Mouse (Mus musculus) hindbrain, embryonic 14.5 days (tissue): Measurements from ENCODE around the gene Ppp1ca. TPM values are rescaled to one million over a fixed set of nuclear protein-coding genes. Genes with fewer than 3 reads are reported as not detected.
A peak's percentile ranks its signal among the peaks of the same experiment; 100 is the strongest.

Experiments
- ATAC-seq: fragments of 200-750 bp; cut with Nextera tagmentation; 2 replicates; pipeline ENCODE4 v1.8.0; 2017; ENCODE audit warnings: moderate number of reproducible peaks, mild to moderate bottlenecking, moderate TSS enrichment, moderate library complexity; ENCODE audit not compliant: low FRiP score
- DNase-seq: peaks from one replicate; pipeline ENCODE4 v3.0.0-alpha.2; 2015; ENCODE audit warnings: low spot score
- H3K27ac ChIP-seq: fragments of 300-500 bp; sonication (generic); 2 replicates; pipeline ENCODE4 v1.5.1; 2014; ENCODE audit warnings: mild to moderate bottlenecking, moderate library complexity
- H3K27me3 ChIP-seq: fragments of 300-500 bp; sonication (generic); 2 replicates; pipeline ENCODE4 v1.6.1; 2014; ENCODE audit warnings: mild to moderate bottlenecking, low read length, mixed read lengths; ENCODE audit not compliant: control insufficient read depth, insufficient read depth
- H3K36me3 ChIP-seq: fragments of 300-500 bp; sonication (generic); replicated peaks from 2 replicates; pipeline ENCODE4 v1.6.1; 2014; ENCODE audit not compliant: control insufficient read depth, insufficient read depth
- H3K4me1 ChIP-seq: fragments of 300-500 bp; sonication (generic); replicated peaks from 2 replicates; pipeline ENCODE4 v1.6.1; 2014; ENCODE audit warnings: antibody characterized with exemption, low read length, mixed read lengths; ENCODE audit not compliant: control insufficient read depth, insufficient read depth
- H3K4me2 ChIP-seq: fragments of 300-500 bp; sonication (generic); replicated peaks from 2 replicates; pipeline ENCODE4 v1.6.1; 2014; ENCODE audit warnings: mild to moderate bottlenecking, moderate library complexity
- H3K4me3 ChIP-seq: fragments of 300-500 bp; sonication (generic); replicated peaks from 2 replicates; pipeline ENCODE4 v1.5.1; 2014; ENCODE audit warnings: mild to moderate bottlenecking, low read length
- H3K9ac ChIP-seq: fragments of 300-500 bp; sonication (generic); 2 replicates; pipeline ENCODE4 v1.6.1; 2014
- H3K9me3 ChIP-seq: fragments of 300-500 bp; sonication (generic); 2 replicates; pipeline ENCODE4 v1.6.1; 2016; ENCODE audit warnings: low read length; ENCODE audit not compliant: control insufficient read depth
- WGBS: fragments of 180-500 bp; shearing (Covaris S2); extraction: QIAGEN DNeasy Blood & Tissue Kit; methylation state at CpG from one replicate; pipeline ENCODE4 v1.1.7; 2014; 5-methylcytosine and 5-hydroxymethylcytosine counted together
- microRNA-seq: library from miRNA; unstranded; fragments of <30 nt; microRNA quantifications from one replicate; pipeline ENCODE4, GENCODE M21; 2016
- polyA plus RNA-seq: library from polyadenylated mRNA; unstranded; fragments of >200 nt; fragmentation: Nextera tagmentation; extraction: Ambion mirVana; gene quantifications from 2 replicates; pipeline ENCODE4 v1.2.1, GENCODE M21; 2014

Ppp1ca gene
- polyA plus RNA-seq, 1 experiment from 2014 or later = 581 TPM

DNA sequence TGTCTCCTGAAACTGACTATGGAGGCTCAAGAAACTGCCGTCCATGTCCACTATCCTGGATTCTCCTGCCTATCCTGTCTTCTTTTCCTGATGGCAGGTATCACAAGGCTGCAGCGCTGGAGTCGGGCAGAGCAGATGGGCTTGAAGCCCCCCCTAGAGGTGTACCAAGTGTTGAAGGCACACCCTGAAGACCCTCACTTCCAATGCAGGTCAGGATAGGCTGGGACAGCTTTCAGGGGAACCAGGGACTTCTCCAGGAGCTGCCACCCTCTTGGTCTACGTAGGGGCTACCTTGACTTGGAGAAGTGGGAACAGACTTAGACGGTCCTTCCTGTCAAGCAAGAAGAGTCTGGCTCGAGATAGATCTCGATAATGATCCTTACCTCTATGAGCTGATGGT lies 40.8 kb downstream of the Ppp1ca start:
- no peak for ATAC-seq
- Histone ChIP-seq H3K36me3 (no peaks in the 10 kb centered on the region), H3K9ac (peak overlapping the region; percentile 74; the same call in 1 of the 2 replicates), H3K9me3 (no peaks in the 10 kb centered on the region), H3K27ac (no peak overlapping the region), H3K4me3 (peak overlapping the region; percentile 48; the same call in 1 of the 2 replicates), H3K4me2 (peak overlapping the region; percentile 79), H3K4me1 (peaks cover 10% of the 10 kb centered on the region), H3K27me3 (peaks cover 13% of the 10 kb centered on the region)
- WGBS = 83% methylated on average over 7 of the region's 7 CpGs
- no peak for DNase-seq

GRCm38 (mm10) chr19:4234548-4234947 lies 42.7 kb downstream of the Ppp1ca start:
- H3K27ac ChIP-seq = no peak overlapping the region
- WGBS = 82% methylated on average over 4 of the region's 4 CpGs

DNA sequence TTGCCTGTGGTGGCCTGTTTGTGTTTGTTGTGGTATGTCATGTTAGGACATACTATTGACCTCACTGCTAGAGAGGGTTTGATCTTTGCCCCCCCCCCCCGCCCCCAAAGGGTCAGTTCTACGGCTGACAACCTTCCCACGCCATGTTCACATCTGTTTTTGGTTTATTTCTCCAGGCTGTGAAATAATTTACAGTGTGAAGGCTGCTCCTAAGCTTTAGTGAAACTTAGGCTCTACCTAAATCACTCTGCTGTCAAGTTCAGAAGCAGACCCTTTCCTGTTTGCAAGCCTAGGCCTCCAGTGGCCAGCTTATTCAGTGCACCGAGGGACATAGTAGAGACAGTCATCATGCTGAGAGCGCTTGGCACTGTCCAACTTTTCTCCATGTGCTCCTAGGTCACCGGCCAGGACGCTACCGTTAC lies 48.4 kb downstream of the Ppp1ca start:
- Histone ChIP-seq H3K27ac (no peak overlapping the region), H3K4me2 (no peak overlapping the region), H3K36me3 (no peaks in the 10 kb centered on the region), H3K9me3 (no peaks in the 10 kb centered on the region), H3K4me3 (no peak overlapping the region), H3K4me1 (no peaks in the 10 kb centered on the region), H3K27me3 (no peaks in the 10 kb centered on the region), H3K9ac (no peak overlapping the region)
- 81% methylated on average over 8 of the region's 8 CpGs for WGBS
- DNase-seq (no peak), ATAC-seq (no peak)

More at GRCm38 (mm10) chr19:4234548-4234947, 42.7 kb downstream of the Ppp1ca start:
- Histone ChIP-seq H3K4me3 (no peak overlapping the region), H3K27me3 (peaks cover 3% of the 10 kb centered on the region; the same call in 1 of the 2 replicates), H3K4me2 (no peak overlapping the region), H3K9me3 (no peaks in the 10 kb centered on the region), H3K36me3 (no peaks in the 10 kb centered on the region), H3K4me1 (peaks cover 10% of the 10 kb centered on the region), H3K9ac (no peak overlapping the region)
- no peak for ATAC-seq
- no peak for DNase-seq

DNA sequence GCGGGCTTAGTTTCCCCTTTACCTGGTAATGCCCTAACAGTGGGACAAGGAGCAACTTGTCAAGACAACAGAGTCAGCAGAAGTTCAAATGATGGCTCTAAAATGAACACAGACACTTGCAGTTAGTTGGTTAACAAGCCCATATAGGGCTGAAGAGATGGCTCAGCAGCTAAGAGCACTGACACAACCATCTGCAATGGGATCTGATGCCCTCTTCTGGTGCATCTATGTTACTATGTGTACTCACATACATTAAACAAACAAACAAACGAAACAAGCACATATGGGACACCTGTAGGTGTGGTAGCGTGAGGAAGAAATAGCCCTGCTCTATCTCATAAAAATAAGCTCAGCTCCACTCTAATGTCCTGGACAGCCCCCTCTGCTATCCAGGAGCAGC lies 50.6 kb downstream of the Ppp1ca start:
- H3K27ac ChIP-seq = no peak overlapping the region
- H3K9ac ChIP-seq = no peak overlapping the region
- no peak overlapping the region for H3K4me2 ChIP-seq
- no peaks in the 10 kb centered on the region for H3K36me3 ChIP-seq
- no peaks in the 10 kb centered on the region for H3K4me1 ChIP-seq
- no peak for ATAC-seq
- 73% methylated on average over 3 of the region's 3 CpGs for WGBS
- no peaks in the 10 kb centered on the region for H3K9me3 ChIP-seq
- H3K27me3 ChIP-seq = no peaks in the 10 kb centered on the region
- no peak overlapping the region for H3K4me3 ChIP-seq
- no peak for DNase-seq

DNA sequence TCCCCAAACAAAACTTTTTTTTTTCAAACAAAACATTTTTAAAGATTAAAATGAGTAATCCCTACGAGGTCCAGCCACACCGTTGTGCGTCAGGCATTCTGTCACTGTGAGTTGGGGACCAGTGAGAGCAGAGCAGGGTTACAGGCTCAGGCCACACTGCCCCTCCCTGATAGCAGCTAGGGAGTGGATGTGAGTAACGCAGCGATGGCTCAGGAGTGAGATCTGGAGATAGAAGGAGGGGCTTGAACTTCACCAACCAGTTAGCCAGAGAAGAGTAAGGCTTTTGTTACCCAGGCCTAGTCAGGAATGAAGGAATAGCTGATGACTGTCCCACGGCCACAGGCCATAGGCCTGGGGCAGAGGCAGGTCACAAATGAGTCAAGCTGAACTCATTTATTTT lies 52.9 kb downstream of the Ppp1ca start:
- H3K9me3 ChIP-seq = no peaks in the 10 kb centered on the region
- H3K27ac ChIP-seq = no peak overlapping the region
- no peaks in the 10 kb centered on the region for H3K4me1 ChIP-seq
- H3K27me3 ChIP-seq = no peaks in the 10 kb centered on the region
- WGBS = 86% methylated on average over 6 of the region's 6 CpGs
- DNase-seq (no peak), ATAC-seq (no peak)
- H3K9ac ChIP-seq = no peak overlapping the region
- no peaks in the 10 kb centered on the region for H3K36me3 ChIP-seq
- H3K4me2 ChIP-seq = no peak overlapping the region
- no peak overlapping the region for H3K4me3 ChIP-seq

Small RNA genes within 50 kb of the gene (microRNA-seq; reads per million reads assigned to microRNA genes)
- not detected for gene Gm26115

Other genes starting within 250 kb of the Ppp1ca start
- gene Aldh3b3, start 233.4 kb upstream of the Ppp1ca start, polyA plus RNA-seq = not detected in 2 replicates
- 0.13 and 0.32 TPM in 2 replicates for gene Aldh3b2, start 219.7 kb upstream of the Ppp1ca start, polyA plus RNA-seq
- gene Acy3, start 205.5 kb upstream of the Ppp1ca start, polyA plus RNA-seq = 2.1 and 3.6 TPM in 2 replicates
- 0.46 TPM in 2 replicates for gene Tbx10, start 199.3 kb upstream of the Ppp1ca start, polyA plus RNA-seq
- 23.5 TPM in 2 replicates for gene Nudt8, start 191.5 kb upstream of the Ppp1ca start, polyA plus RNA-seq
- gene Gm49405, start 191.4 kb upstream of the Ppp1ca start, polyA plus RNA-seq = 2.7 and 3.4 TPM in 2 replicates
- gene Doc2g, start 188.8 kb upstream of the Ppp1ca start, polyA plus RNA-seq = 4.1 and 5.0 TPM in 2 replicates
- gene Ndufv1, start 179.3 kb upstream of the Ppp1ca start, polyA plus RNA-seq = 242 and 259 TPM in 2 replicates
- 477 and 497 TPM in 2 replicates for gene Gstp1, start 154.1 kb upstream of the Ppp1ca start, polyA plus RNA-seq
- 1.7 TPM in 1 of 2 replicates, not detected in the other for gene Gstp2, start 146.0 kb upstream of the Ppp1ca start, polyA plus RNA-seq
- gene Gstp3, start 132.5 kb upstream of the Ppp1ca start, polyA plus RNA-seq = not detected in 2 replicates
- gene Cabp2, start 110.5 kb upstream of the Ppp1ca start, polyA plus RNA-seq = not detected in 2 replicates
- 79.2 and 82.1 TPM in 2 replicates for gene Cdk2ap2, start 94.9 kb upstream of the Ppp1ca start, polyA plus RNA-seq
- gene Pitpnm1, start 92.1 kb upstream of the Ppp1ca start, polyA plus RNA-seq = 70.0 and 74.7 TPM in 2 replicates
- gene Aip, start 66.2 kb upstream of the Ppp1ca start, polyA plus RNA-seq = 93.8 and 99.7 TPM in 2 replicates
- not detected in 2 replicates for gene Gpr152, start 52.3 kb upstream of the Ppp1ca start, polyA plus RNA-seq
- gene Cabp4, start 48.0 kb upstream of the Ppp1ca start, polyA plus RNA-seq = 0.11 and 0.26 TPM in 2 replicates
- 102 TPM in 2 replicates for gene Coro1b, start 43.4 kb upstream of the Ppp1ca start, polyA plus RNA-seq
- gene Ptprcap, start 38.5 kb upstream of the Ppp1ca start, polyA plus RNA-seq = 0.44 and 0.68 TPM in 2 replicates
- gene Rps6kb2, start 28.7 kb upstream of the Ppp1ca start, polyA plus RNA-seq = 35.8 and 39.7 TPM in 2 replicates
- gene Carns1, start 16.6 kb upstream of the Ppp1ca start, polyA plus RNA-seq = 5.3 and 6.0 TPM in 2 replicates
- gene Tbc1d10c, start 781 bp upstream of the Ppp1ca start, polyA plus RNA-seq = 0.43 and 0.68 TPM in 2 replicates
- 19.4 and 22.5 TPM in 2 replicates for gene Rad9a, start 9.6 kb downstream of the Ppp1ca start, polyA plus RNA-seq
- 0.51 and 0.53 TPM in 2 replicates for gene Clcf1, start 22.2 kb downstream of the Ppp1ca start, polyA plus RNA-seq
- not detected in 2 replicates for gene AC109138.7, start 22.3 kb downstream of the Ppp1ca start, polyA plus RNA-seq
- gene Pold4, start 39.8 kb downstream of the Ppp1ca start, polyA plus RNA-seq = 18.8 and 20.4 TPM in 2 replicates
- gene Ssh3, start 77.1 kb downstream of the Ppp1ca start, polyA plus RNA-seq = 12.9 and 13.4 TPM in 2 replicates
- 50.7 and 56.6 TPM in 2 replicates for gene Ankrd13d, start 91.1 kb downstream of the Ppp1ca start, polyA plus RNA-seq
- gene Grk2, start 114.2 kb downstream of the Ppp1ca start, polyA plus RNA-seq = 29.2 and 30.4 TPM in 2 replicates
- 37.3 and 40.7 TPM in 2 replicates for gene Kdm2a, start 206.2 kb downstream of the Ppp1ca start, polyA plus RNA-seq
- 5.8 and 7.2 TPM in 2 replicates for gene Rhod, start 247.4 kb downstream of the Ppp1ca start, polyA plus RNA-seq